Mouse (Mus musculus): Measurements from ENCODE around the gene Parn.

DNA sequence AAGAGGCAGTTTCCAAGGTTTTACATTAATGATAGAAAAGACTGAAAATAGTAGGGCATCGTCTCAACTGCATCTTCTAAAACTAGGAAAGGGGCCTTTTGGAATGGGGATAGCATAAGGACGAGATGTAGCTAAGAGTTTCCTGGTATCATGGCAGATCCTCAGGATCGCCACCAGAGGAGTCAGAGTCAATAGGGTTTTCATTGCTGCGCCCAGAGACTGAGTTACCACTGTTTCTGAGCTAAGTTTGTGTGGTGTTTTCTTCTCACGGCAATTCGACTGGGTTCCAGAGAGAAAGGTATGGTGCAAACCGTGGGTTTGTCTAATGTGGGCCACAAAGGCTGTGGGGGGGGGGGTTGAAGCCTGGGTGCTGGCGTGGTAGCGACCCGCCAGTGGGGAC lies 36.7 kb upstream of the Parn start:
- TF ChIP-seq CTCF (IDR thresholded peaks at IDR 0.05; ENCODE audit: low read depth, low read length) = no peak
- no peak for TF ChIP-seq POLR2A (IDR thresholded peaks at IDR 0.05; ENCODE audit: extremely low read depth, insufficient read depth, low read length)
